ENCODE assay signal across 25 mouse cellular contexts in the genomic region with DNA sequence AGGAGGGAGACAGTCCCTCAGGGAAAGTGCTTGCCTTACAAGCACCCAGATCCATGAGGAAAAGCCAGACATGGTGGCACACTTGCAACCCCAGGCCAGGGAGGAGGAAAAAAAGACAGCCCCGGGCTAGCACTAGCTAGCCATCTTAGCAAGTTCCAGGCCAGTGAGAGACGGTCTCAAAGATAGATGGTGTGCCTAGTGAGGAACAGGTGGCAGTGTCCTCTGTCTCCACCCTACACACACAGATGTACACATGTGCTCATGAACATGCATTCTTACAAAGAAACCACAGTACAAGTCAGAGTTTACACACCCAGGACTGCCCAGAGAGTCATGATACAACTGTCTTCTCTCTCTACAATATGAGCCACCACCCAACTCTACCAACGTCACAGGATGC.
"Had no signal": no experiment of that assay in that cellular context is flagged by ENCODE, and none has a peak within 500 bp of the region (broad histone marks: within the 10 kb centered on the region; RNA-seq: fewer than 3 reads in every experiment).

No protein-coding gene starts in this region.

- H3K4me3 ChIP-seq: heart, adult 2 months; heart, embryonic 13.5 days; heart, embryonic 15.5 days; hindbrain, embryonic 13.5 days; hindbrain, embryonic 15.5 days; kidney, embryonic 15.5 days; limb, embryonic 12.5 days had no signal

- ATAC-seq: hindbrain, postnatal 0 days; intestine, embryonic 16.5 days had no signal

- H3K4me2 ChIP-seq: heart, embryonic 11.5 days; heart, embryonic 13.5 days; heart, embryonic 15.5 days; hindbrain, embryonic 13.5 days; hindbrain, embryonic 15.5 days; kidney, embryonic 15.5 days; limb, embryonic 12.5 days; liver, embryonic 11.5 days had no signal

- H3K9me3 ChIP-seq: heart, embryonic 13.5 days; heart, embryonic 15.5 days; hindbrain, embryonic 13.5 days; hindbrain, embryonic 15.5 days; kidney, embryonic 15.5 days; limb, embryonic 12.5 days had no signal

- DNase-seq: gastrocnemius, postnatal 14 days; gastrocnemius, postnatal 36 days; heart, adult 2 months; heart, postnatal 14 days; heart, postnatal 36 days; kidney, adult 11 months; kidney, adult 2 months; kidney, adult 9 months; kidney, postnatal 14 days; kidney, postnatal 36 days; layer of hippocampus, adult 9-11 months; layer of hippocampus, postnatal 36 days; left cerebral cortex, postnatal 4 days; liver had no signal

- H3K36me3 ChIP-seq: heart, embryonic 15.5 days; hindbrain, embryonic 15.5 days had no signal

- H3K27ac ChIP-seq: heart, adult 2 months; heart, embryonic 13.5 days; heart, embryonic 15.5 days; hindbrain, embryonic 13.5 days; hindbrain, embryonic 15.5 days; hindbrain, postnatal 0 days; kidney, postnatal 0 days; limb, embryonic 12.5 days had no signal

- H3K27me3 ChIP-seq: heart, embryonic 13.5 days; heart, embryonic 15.5 days; hindbrain, embryonic 15.5 days; kidney, embryonic 15.5 days; limb, embryonic 12.5 days had no signal

- H3K9ac ChIP-seq: heart, embryonic 13.5 days; heart, embryonic 15.5 days; hindbrain, embryonic 13.5 days; hindbrain, embryonic 15.5 days; kidney, embryonic 15.5 days; limb, embryonic 12.5 days had no signal
